Mouse (Mus musculus): Measurements from ENCODE around the gene Sp1.
A peak's percentile ranks its signal among the peaks of the same experiment; 100 is the strongest.

The Sp1 gene

DNA sequence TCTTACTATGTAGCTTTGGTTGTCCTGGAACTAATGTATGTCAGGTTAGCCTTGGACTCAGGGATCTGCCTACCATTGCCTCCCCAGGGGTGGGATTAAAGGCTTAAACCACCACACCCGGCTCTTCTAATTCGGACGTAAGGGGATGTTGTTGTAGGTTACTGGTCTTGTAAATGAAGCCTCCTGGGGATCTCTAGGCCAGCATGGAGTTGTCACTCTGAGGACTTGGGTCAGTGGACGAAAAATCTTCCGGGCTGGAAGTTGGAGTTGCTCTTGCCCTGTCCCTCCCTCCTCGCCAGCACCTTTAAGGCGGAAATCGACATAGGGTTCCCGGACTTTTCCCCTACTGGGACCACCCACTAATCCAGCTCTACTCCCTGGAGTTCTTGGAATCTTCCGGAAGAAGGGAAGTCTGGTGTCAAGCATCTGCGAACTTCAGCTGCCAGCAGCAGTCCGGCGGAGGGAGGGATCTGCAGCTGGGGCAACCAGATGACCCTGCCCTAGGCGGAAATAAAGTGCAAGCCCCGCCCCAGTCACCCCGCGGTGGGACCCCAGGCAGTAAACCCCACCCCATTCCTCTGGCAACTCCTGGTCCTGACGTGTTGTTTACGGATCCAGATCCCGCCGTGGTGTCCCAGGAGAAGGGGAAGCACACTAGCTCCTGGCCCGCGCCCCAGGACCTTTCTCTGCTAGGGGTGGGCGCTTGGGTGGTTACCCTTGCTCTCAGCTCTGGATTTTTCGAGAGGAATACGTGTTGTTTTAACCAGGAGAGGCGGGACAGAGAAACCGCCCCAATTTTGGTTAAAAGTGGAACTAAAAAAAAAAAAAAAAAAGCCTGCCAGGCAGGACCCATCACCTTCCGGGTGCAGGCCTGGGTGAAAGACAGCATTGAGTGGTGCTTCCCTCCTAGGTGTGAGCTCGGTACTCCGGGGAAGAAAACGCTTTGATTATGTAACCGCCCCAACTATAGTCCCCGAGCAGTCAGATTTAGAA is 6.4 kb upstream of the Sp1 start:
- peak; percentile 90 for DNase-seq (ENCODE audit: low spot score)

DNA sequence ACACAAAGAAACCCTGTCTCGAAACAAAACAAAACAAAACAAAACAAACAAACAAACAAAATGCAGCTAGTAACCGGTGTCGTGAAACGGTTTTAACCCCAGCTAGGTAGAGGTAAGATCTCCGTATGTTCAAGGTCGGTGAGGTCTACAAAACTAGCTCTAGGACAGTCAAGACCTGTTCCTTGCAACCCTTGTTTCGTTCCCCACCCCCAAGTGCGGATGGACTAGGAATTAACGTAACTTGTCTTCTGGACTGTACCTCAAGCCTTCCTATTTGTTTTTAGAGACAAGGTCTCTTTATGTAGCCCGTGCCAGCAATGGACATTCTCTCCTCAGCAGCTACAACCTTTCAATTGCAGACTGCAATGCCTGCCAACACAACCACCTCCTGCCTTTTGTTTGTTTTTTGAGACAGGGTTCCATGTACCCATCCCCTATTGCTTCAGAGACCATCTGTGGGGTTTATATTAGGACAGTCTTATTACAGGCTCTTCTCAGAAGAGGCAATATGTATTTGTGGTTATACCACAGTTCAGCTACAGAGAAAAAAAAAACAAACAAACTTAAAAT is 5.4 kb upstream of the Sp1 start:
- no peak for DNase-seq (ENCODE audit: low spot score)

GRCm38 (mm10) chr15:102401278-102401677 is 4.7 kb upstream of the Sp1 start:
- DNase-seq (ENCODE audit: low spot score), result no peak

DNA sequence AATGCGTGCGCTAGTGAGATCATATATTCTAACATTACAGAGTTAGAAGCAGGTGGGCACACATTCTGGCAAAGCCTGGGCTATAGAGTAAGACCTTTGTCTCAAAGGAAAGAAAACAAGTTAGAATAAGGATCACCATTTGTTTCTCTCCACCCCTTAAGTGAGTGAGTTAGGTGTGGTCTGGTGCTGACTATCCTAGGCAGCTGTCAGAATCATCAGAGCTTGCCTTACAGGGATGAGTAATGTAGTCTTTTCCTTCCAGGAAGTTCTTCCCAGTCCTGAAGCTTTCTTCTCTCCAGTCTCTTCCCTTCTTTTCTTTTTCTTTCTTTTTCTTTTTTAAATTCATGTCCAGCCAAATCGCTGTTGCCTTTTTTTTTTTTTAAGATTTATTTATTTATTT is 3.7 kb upstream of the Sp1 start:
- no peak for DNase-seq (ENCODE audit: low spot score)

- no peak for DNase-seq (ENCODE audit: low spot score)
Measured at GRCm38 (mm10) chr15:102404608-102405488, 1.1 kb upstream of the Sp1 start.

DNA sequence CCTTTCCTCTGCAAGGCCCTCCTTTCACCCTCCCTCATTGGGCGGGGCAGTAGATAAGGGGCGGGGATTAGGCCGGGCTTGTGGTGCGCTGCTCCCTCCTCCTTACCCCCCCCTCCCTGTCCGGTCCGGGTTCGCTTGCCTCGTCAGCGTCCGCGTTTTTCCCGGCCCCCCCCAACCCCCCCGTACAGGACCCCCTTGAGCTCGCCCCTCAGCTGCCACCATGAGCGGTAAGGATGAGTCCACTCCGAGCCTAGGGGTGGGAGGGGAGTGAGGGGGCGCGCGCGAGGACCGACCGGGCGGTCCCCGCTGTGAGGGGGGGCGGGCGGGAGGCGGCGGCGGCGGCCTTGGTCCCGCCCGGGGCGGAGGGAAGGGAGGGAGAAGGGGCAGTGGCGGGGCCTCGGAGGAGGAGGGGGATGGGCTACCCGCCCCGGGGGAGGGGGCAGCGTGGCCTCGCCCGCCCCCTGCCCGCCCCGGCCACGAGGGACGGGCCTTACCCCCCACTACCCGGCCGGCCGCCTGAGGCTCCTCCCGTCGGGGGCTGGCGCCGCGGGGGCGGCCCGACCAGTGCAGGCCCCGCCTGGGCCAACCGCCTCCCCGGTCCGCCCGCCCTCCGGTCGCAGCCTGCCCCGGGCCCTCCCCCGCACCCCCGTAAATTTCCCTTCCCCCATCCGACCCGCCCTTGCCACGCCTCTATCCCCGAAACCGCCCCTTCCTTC is 411 bp downstream of the Sp1 start:
- DNase-seq (ENCODE audit: low spot score), result peak; percentile 90

GRCm38 (mm10) chr15:102406912-102407580 is 1.1 kb downstream of the Sp1 start:
- no peak for DNase-seq (ENCODE audit: low spot score)

- no peak for DNase-seq (ENCODE audit: low spot score)
Measured at GRCm38 (mm10) chr15:102407681-102408557, 2.0 kb downstream of the Sp1 start.

GRCm38 (mm10) chr15:102408558-102409130 is 2.7 kb downstream of the Sp1 start:
- DNase-seq (ENCODE audit: low spot score), result no peak

- no peak for DNase-seq (ENCODE audit: low spot score)
Measured at GRCm38 (mm10) chr15:102409286-102409685, 3.3 kb downstream of the Sp1 start.

DNA sequence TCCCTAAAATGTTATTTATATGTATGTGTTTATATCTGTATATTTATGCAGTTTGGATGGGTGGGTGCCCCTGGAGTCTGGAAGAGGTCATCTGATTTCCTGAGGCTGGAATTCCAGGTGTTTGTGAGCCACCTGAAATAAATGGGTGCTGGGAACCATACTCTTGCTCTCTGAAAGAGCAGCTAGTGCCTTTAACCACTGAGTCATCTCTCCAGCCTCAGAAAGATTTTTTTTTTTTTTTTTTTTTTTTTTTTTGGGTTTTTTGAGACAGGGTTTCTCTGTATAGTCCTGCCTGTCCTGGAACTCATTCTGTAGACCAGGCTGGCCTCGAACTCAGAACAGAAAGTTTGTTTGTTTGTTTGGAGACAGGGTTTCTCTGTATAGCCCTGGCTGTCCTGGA is 5.1 kb downstream of the Sp1 start:
- no peak for DNase-seq (ENCODE audit: low spot score)

GRCm38 (mm10) chr15:102413687-102414086 is 7.7 kb downstream of the Sp1 start:
- DNase-seq (ENCODE audit: low spot score), result no peak

- no peak for DNase-seq (ENCODE audit: low spot score)
Measured at GRCm38 (mm10) chr15:102417524-102417923, 11.6 kb downstream of the Sp1 start.

GRCm38 (mm10) chr15:102420986-102421385 is 15.0 kb downstream of the Sp1 start:
- no peak for DNase-seq (ENCODE audit: low spot score)

DNA sequence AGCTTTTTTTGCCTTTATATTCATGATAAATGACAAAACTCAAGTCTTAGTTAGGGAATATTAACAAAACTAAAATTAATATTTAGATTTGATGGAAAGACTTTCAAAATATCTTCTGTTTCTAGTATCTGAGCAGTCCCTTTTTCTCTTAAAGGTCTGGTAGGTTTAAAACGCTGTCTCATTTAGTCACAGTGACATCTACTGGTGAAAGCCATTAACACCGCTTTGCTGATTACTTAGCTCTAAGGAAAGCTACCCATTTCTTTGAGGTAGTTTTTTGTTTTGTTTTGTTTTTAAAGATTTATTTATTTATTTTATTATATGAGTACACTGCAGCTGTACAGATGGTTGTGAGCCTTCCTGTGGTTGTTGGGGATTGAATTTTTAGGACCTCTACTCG is 15.5 kb downstream of the Sp1 start:
- no peak for DNase-seq (ENCODE audit: low spot score)

- no peak for DNase-seq (ENCODE audit: low spot score)
Measured at GRCm38 (mm10) chr15:102423602-102424240, 17.8 kb downstream of the Sp1 start.

DNA sequence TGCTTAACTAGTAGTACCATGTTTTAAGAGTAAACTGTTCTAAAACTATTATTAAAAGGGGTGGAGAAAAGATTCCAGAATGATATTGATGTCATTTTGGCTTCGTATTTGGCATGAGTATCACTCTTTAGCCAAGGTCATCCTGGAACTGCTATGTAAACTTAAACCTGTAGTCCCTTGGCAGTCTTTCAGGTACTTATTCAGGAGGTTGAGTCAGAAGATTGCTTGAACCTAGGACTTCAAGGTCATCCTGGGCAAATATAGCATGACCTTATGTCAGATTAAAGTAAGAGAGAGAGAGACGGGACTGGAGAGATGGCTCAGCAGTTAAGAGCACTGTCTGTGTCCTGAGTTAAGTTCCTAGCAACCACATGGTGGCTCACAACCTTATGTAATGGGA is 18.7 kb downstream of the Sp1 start:
- no peak for DNase-seq (ENCODE audit: low spot score)

- DNase-seq (ENCODE audit: low spot score), result no peak
Measured at GRCm38 (mm10) chr15:102426963-102427362, 21.0 kb downstream of the Sp1 start.

- no peak for DNase-seq (ENCODE audit: low spot score)
Measured at GRCm38 (mm10) chr15:102432046-102432445, 26.1 kb downstream of the Sp1 start.

All from ovary, postnatal 36 days (tissue).